Mouse (Mus musculus): Measurements from ENCODE around the gene Tmem184a.

Tmem184a gene

GRCm38 (mm10) chr5:139792159-139792775, 27.4 kb downstream of the Tmem184a start:
- no peak for DNase-seq

DNA sequence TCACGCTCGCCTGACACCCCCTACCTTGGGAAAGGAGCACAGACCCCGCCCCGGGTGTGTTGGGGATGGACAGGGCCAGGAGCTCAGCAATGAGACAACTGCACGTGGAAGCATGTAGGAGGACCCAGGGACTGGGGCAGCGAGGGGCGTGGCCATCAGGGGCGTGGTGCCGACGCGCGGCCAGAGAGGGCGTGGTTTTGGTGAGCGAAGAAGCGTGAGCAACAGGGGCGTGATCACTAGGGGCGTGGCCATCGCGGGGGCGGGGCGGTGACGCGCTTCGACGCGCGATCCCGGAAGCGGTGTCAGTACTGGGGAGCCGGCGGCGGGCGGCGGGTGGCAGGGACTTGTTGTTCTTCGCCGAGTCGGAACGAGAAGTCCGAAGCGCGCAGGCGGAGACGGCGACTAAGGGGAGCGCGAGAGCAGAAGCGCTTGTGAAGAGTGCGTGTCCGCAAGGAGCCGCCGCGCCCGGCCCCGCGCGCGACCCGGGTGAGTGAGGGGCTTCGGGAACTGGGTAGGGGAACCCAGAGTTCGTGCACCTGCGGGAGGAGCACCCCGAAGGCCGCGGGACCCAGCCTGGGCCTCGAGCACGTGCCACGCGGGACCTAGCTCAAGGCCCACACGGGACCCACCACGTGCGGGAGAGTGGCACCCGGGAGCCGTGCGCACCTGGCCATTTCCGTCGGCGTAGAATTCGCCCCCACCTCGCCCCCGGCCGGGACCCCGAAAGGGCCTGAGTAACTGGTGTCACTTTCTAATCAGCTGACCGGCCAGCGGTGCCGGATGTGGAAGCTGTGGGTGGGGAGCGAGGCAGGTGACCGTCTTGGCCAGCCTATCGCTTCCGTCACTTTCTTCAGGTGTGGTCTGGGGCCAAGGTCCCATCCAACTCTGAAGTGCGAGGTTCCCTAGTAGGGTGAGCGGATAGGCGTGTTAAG, 28.2 kb downstream of the Tmem184a start, which contains the start of gene Mafk:
Gene Mafk, plus strand, starts transcription at position 287 of the 932 bp plus-strand sequence.
- DNase-seq, result peak; percentile 96

DNA sequence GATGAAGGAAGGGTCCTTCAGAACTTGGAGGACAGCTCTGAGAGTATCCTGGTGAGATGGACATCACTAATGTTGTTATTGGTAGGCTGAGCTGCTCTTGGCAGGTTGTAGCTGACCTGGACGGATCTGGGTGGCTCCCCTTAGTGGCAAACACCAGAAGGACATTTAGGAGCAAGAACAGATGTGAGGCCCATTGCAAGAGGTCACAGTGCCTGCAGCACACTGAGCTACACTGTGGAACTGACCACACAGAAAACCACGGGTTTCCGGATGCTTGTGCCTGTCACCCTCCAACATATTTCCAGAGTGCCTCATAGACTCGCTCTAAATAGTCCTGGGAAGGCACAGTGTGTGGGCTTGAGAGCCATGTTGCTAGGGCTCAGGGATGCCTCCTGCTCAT, 30.3 kb downstream of the Tmem184a start:
- no peak for DNase-seq

DNA sequence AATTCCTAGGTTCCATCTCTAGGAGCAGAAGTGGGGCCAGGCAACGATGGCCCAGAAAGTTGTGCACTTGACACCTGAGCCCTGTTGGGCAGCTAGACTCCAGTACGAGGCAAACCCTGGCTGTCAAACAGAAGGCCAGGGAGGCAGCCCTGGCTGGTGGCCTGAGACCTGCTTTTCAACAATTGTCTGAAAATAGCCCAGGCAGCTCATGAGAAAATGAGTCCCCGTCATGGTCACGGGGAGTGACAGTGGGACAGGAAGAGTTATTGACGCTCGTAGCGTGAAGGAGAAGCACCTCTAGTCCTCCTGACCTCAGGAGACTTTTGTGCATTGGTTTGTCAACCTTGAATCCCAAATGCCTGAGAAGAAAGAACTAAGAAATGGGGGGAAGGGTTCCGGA, 38.3 kb downstream of the Tmem184a start:
- DNase-seq, result no peak

DNA sequence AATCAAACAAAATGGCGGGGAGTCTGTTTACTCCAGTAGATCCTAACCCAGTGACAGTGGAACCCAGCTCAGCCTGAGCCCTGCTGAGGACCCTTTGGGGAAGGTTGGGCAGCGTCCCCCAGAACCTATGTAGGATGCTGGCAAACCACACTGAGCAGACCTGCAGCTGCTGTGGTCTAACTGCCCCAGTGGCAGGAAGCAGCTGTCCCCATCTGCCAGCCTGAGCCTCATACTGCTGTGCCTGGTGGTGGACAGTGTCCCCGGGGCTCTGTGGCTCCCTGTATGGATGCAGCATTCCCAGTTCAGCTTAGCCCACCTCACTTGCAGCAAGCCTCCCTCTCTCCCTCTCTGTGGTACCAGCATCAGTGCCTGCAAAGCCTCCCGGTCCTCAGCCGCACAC, 42.8 kb downstream of the Tmem184a start:
- no peak for DNase-seq

DNA sequence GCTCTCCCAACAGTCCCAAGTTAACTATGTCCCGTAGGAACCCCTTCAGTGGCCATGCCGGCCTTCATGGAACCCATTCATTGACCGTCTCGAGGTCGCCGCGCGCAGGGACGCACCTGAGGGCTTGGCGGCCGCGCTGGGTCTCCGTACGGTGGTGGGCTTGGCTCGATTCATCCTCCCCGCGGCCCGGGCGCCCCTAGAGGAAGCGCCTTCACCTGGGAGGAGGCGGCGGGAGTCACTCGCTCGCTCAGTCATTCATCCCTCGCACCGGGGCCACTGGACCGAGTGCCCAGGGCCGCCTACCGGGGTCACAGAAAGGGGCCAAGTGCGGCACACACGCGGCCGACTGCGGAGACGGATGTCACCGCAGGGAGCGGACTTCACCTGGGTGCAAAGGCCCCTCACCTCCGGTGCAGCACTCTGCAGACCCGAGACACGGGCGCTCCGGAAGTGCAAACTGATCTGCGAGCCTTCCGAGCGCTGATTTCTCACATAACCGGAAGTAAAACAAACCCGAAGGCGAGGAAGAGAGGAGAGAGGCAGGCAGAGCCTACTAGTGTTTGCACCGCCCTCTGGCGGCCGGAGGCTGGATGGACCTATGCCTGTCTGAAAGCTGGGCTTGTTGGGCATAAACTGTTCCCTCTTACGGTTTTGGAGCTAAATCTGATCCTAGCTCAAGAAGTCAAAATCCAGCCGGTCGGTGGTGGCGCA, 44.3 kb downstream of the Tmem184a start, which contains the start of gene Ints1:
Gene Ints1, minus strand, starts transcription at position 459 of the 711 bp plus-strand sequence.
- peak; percentile 97 for DNase-seq

DNA sequence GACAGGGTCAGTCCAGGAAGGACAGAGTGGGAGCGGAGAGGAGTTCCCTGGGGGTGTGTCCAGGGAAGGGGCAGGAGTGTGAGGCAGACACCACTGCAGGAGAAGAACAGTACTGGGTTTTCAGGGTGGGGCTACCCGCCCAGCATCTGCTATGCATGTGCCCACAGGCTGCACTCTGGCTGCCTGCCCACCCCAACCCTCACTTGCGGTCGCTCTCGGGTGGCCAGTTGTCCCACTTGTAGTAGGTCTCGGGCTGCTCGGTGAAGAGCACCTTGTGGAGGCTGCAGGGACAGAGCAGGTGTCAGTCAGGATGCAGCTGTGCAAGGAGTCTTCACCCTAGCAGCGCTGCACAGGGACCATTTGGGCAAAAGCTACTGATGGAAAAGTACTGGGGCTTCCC, 51.5 kb downstream of the Tmem184a start:
- no peak for DNase-seq

- no peak for DNase-seq
Observed at GRCm38 (mm10) chr5:139764296-139764695, 55.4 kb downstream of the Tmem184a start.

GRCm38 (mm10) chr5:139758096-139758495, 61.6 kb downstream of the Tmem184a start:
- DNase-seq, result peak; percentile 75

DNA sequence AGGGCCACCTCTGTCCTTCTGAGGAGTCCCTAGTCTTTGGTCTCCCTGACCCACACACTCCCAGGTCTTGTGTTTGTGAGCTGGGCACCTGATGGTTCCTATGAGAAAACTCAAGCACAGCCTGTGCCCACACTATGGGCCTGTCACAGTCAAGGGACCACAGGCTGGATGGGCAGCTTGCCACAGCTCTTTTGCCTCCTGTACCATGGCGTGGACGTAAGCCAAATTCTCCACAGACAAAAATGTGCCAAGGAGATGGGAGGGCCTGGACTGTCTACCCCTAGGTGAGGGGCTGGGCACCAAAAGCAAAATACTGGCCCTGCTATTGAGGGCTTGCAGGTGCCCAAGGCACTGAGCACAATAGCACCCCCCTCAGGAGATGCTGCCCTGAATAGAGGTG, 63.1 kb downstream of the Tmem184a start:
- DNase-seq, result no peak

DNA sequence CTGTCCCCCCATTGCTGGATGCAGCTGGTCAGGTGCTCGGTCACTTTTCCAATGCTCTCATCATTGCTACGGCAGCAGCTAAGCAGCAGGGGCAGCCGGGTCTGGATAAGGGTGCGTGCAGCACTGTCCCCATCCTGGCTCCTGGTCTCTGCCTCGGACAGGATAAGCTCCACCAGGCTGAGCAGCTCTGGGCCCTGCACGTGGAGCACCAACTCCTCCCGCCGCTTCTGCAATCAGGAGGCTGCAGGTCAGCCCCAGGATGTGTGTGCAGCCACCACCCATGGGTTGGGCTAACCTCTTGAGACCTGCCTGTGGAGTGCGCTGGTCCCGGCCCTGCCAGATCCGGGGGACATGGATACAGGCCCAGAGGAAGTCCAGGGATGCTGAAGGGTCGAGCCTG, 63.6 kb downstream of the Tmem184a start:
- DNase-seq, result no peak

- DNase-seq, result peak; percentile 56
Observed at GRCm38 (mm10) chr5:139754753-139755152, 65.0 kb downstream of the Tmem184a start.
